Comparison of ENCODE assay signal across 13 mouse cellular contexts in the genomic region with DNA sequence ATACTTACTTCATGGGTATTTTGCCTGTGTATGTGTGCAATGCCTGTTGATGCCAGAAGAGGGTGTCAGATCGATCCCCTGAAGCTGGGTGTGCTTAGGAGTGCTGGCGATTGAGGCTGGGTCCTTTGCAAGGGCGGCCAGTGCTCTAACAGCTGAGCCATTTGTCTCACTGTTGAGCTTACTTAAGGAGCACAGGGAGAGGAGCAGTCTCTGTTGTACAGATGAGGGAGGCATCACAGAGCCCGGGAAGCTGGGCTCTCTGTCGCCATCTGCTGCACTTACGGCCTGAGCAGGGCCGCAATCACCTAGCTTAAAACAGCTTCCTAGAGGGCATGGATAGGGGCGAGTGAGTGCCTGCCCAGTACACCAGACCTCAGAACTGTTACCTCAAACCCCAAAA. TPM values are rescaled to one million over a fixed set of nuclear protein-coding genes. Genes with fewer than 3 reads are reported as not detected.
A peak's percentile ranks its signal among the peaks of the same experiment; 100 is the strongest.
DNase-seq lines count a peak whose midpoint lies in the region; ATAC-seq and TF ChIP-seq lines count a peak whose summit lies in the region.
"Had no signal": no experiment of that assay in that cellular context is flagged by ENCODE, and none has a peak within 500 bp of the region (broad histone marks: within the 10 kb centered on the region; RNA-seq: fewer than 3 reads in every experiment).

No protein-coding gene starts in this region.

- WGBS in cerebellum, adult 2 months: 37% methylated on average over 8 of the region's 8 CpGs
- WGBS in limb, embryonic 11.5 days: 37% methylated on average over 8 of the region's 8 CpGs
- 37% methylated on average over 8 of the region's 8 CpGs for WGBS in limb, embryonic 10.5 days

- no peaks in the 10 kb centered on the region for H3K36me3 ChIP-seq in limb, embryonic 11.5 days (ENCODE audit: control insufficient read depth, insufficient read depth, low read length)
- H3K36me3 ChIP-seq in limb, embryonic 10.5 days: peaks cover 8% of the 10 kb centered on the region; the same call in 1 of the 2 replicates
- H3K36me3 ChIP-seq: embryonic facial prominence, embryonic 12.5 days had no signal

- no peak overlapping the region for H3K27ac ChIP-seq in cerebellum, adult 2 months (ENCODE audit: insufficient read depth, low read length)
- no peak overlapping the region for H3K27ac ChIP-seq in limb, embryonic 11.5 days (replicated peaks; ENCODE audit: low read depth, low read length)
- no peak overlapping the region for H3K27ac ChIP-seq in limb, embryonic 10.5 days
- H3K27ac ChIP-seq: embryonic facial prominence, embryonic 12.5 days had no signal

- H3K9me3 ChIP-seq in limb, embryonic 11.5 days (ENCODE audit: control insufficient read depth, low read length): no peaks in the 10 kb centered on the region
- H3K9me3 ChIP-seq in limb, embryonic 10.5 days (replicated peaks): no peaks in the 10 kb centered on the region
- H3K9me3 ChIP-seq: embryonic facial prominence, embryonic 12.5 days had no signal

- no peak for TF ChIP-seq POLR2A in cerebellum, adult 2 months (IDR thresholded peaks at IDR 0.05; ENCODE audit: borderline replicate concordance, insufficient read depth, low read length)

- ATAC-seq in limb, embryonic 11.5 days (ENCODE audit: insufficient number of reproducible peaks, low FRiP score, low TSS enrichment, low read depth): no peak
- ATAC-seq in megakaryocyte progenitor cell, adult 5-6 weeks (replicated peaks; ENCODE audit: poor library complexity): peak; percentile 21

- no peaks in the 10 kb centered on the region for H3K27me3 ChIP-seq in cerebellum, adult 2 months (ENCODE audit: control insufficient read depth, insufficient read depth, low read length)
- H3K27me3 ChIP-seq in limb, embryonic 11.5 days (ENCODE audit: control insufficient read depth, insufficient read depth, low read length): no peaks in the 10 kb centered on the region
- no peaks in the 10 kb centered on the region for H3K27me3 ChIP-seq in limb, embryonic 10.5 days (ENCODE audit: low read depth, poor library complexity, severe bottlenecking)
- H3K27me3 ChIP-seq: embryonic facial prominence, embryonic 12.5 days had no signal

- TF ChIP-seq CTCF in cerebellum, adult 2 months (IDR thresholded peaks at IDR 0.05; ENCODE audit: borderline replicate concordance, insufficient read depth, low read depth, low read length): peak; percentile 54; the same call in 1 of the 2 replicates

- H3K4me1 ChIP-seq in cerebellum, adult 2 months (ENCODE audit: control insufficient read depth, insufficient read depth, low read length): peaks cover 68% of the 10 kb centered on the region
- peaks cover 3% of the 10 kb centered on the region for H3K4me1 ChIP-seq in limb, embryonic 11.5 days (ENCODE audit: control insufficient read depth, insufficient read depth, low read length)
- H3K4me1 ChIP-seq in limb, embryonic 10.5 days: peaks cover 16% of the 10 kb centered on the region

- H3K4me2 ChIP-seq in limb, embryonic 11.5 days (ENCODE audit: low read depth, severe bottlenecking): no peak overlapping the region
- H3K4me2 ChIP-seq: embryonic facial prominence, embryonic 12.5 days; heart, embryonic 11.5 days had no signal

- H3K4me3 ChIP-seq in cerebellum, adult 2 months (replicated peaks; ENCODE audit: insufficient read depth, low read depth, low read length): no peak overlapping the region
- H3K4me3 ChIP-seq in limb, embryonic 11.5 days (ENCODE audit: low read depth, low read length): no peak overlapping the region
- no peak overlapping the region for H3K4me3 ChIP-seq in limb, embryonic 10.5 days
- H3K4me3 ChIP-seq: embryonic facial prominence, embryonic 12.5 days had no signal

- no peak for DNase-seq in cerebellum, adult 2 months
- DNase-seq in cerebellum, adult 11 months: no peak
- DNase-seq in limb, embryonic 11.5 days (ENCODE audit: low spot score): peak; percentile 29
- no peak for DNase-seq in limb, embryonic 10.5 days (ENCODE audit: low spot score)
- DNase-seq in NIH3T3 (ENCODE audit: low read depth): peak; percentile 32
- DNase-seq in c-Kit-positive CD71-positive TER-119-positive erythroid progenitor cells, embryonic 14.5 days (ENCODE audit: low spot score): no peak
- DNase-seq in heart, adult 11 months: no peak
- DNase-seq: adrenal gland, postnatal 14 days had no signal

- no peak overlapping the region for H3K9ac ChIP-seq in limb, embryonic 11.5 days (ENCODE audit: low read length)
- H3K9ac ChIP-seq: embryonic facial prominence, embryonic 12.5 days had no signal

RNA-seq across cellular contexts. Expression of gene Kdm4b, which starts 7.1 kb away (rescaled TPM):
- polyA plus RNA-seq in cerebellum, adult 2 months (2012; rRNA removed): 45.8 and 50.9 TPM in 2 replicates
- polyA plus RNA-seq in limb, embryonic 11.5 days (2014; fragmentation: Nextera tagmentation; extraction: Ambion mirVana): 33.2 and 34.4 TPM in 2 replicates
- polyA plus RNA-seq in limb, embryonic 10.5 days (2016; fragmentation: Nextera tagmentation; extraction: Ambion mirVana): 37.7 and 46.8 TPM in 2 replicates
- total RNA-seq in megakaryocyte progenitor cell, adult 5-6 weeks (2015): 6.7 and 8.5 TPM in 2 replicates
- total RNA-seq in megakaryocyte progenitor cell, adult 5-6 weeks (2017): 5.9 and 7.3 TPM in 2 replicates

RNA-seq across cellular contexts. Expression of gene Uhrf1, which starts 29.9 kb away (rescaled TPM):
- polyA plus RNA-seq in cerebellum, adult 2 months (2012; rRNA removed): 0.65 and 0.71 TPM in 2 replicates
- polyA plus RNA-seq in limb, embryonic 11.5 days (2014; fragmentation: Nextera tagmentation; extraction: Ambion mirVana): 153 and 167 TPM in 2 replicates
- polyA plus RNA-seq in limb, embryonic 10.5 days (2016; fragmentation: Nextera tagmentation; extraction: Ambion mirVana): 316 and 336 TPM in 2 replicates
- 67.8 and 80.7 TPM in 2 replicates for total RNA-seq in megakaryocyte progenitor cell, adult 5-6 weeks (2015)
- 151 and 160 TPM in 2 replicates for total RNA-seq in megakaryocyte progenitor cell, adult 5-6 weeks (2017)

RNA-seq across cellular contexts. Expression of gene Arrdc5, which starts 32.9 kb away (rescaled TPM):
- polyA plus RNA-seq in cerebellum, adult 2 months (2012; rRNA removed): not detected in 2 replicates
- polyA plus RNA-seq in limb, embryonic 11.5 days (2014; fragmentation: Nextera tagmentation; extraction: Ambion mirVana): not detected in 2 replicates
- polyA plus RNA-seq in limb, embryonic 10.5 days (2016; fragmentation: Nextera tagmentation; extraction: Ambion mirVana): not detected in 2 replicates
- total RNA-seq in megakaryocyte progenitor cell, adult 5-6 weeks (2015): not detected in 2 replicates
- not detected in 2 replicates for total RNA-seq in megakaryocyte progenitor cell, adult 5-6 weeks (2017)
- total RNA-seq: adrenal gland, postnatal 14 days had no signal
- polyA plus RNA-seq: embryonic facial prominence, embryonic 12.5 days; heart, embryonic 11.5 days; large intestine, adult 2 months; lung, embryonic 16.5 days had no signal

RNA-seq across cellular contexts. Expression of gene Plin3, which starts 40.3 kb away (rescaled TPM):
- polyA plus RNA-seq in cerebellum, adult 2 months (2012; rRNA removed): 15.6 and 20.9 TPM in 2 replicates
- polyA plus RNA-seq in limb, embryonic 11.5 days (2014; fragmentation: Nextera tagmentation; extraction: Ambion mirVana): 58.7 and 66.0 TPM in 2 replicates
- 78.2 and 89.7 TPM in 2 replicates for polyA plus RNA-seq in limb, embryonic 10.5 days (2016; fragmentation: Nextera tagmentation; extraction: Ambion mirVana)
- total RNA-seq in megakaryocyte progenitor cell, adult 5-6 weeks (2015): 7.3 and 8.1 TPM in 2 replicates
- total RNA-seq in megakaryocyte progenitor cell, adult 5-6 weeks (2017): 28.1 TPM in 2 replicates

RNA-seq across cellular contexts. Expression of gene Ticam1, which starts 56.4 kb away (rescaled TPM):
- polyA plus RNA-seq in cerebellum, adult 2 months (2012; rRNA removed): 4.5 and 4.7 TPM in 2 replicates
- polyA plus RNA-seq in limb, embryonic 11.5 days (2014; fragmentation: Nextera tagmentation; extraction: Ambion mirVana): 3.2 and 3.8 TPM in 2 replicates
- polyA plus RNA-seq in limb, embryonic 10.5 days (2016; fragmentation: Nextera tagmentation; extraction: Ambion mirVana): 3.0 TPM in 2 replicates
- 9.0 and 11.4 TPM in 2 replicates for total RNA-seq in megakaryocyte progenitor cell, adult 5-6 weeks (2015)
- total RNA-seq in megakaryocyte progenitor cell, adult 5-6 weeks (2017): 3.0 and 4.1 TPM in 2 replicates

Comparison
In these comparisons a context has a peak if more than half of its experiments do, and no peak if none do; other contexts are left out.
1. DNase-seq: peak in limb, embryonic 11.5 days (single experiment) and NIH3T3 (single experiment); none in cerebellum, adult 2 months (0 of 2), cerebellum, adult 11 months (single experiment), limb, embryonic 10.5 days (single experiment), c-Kit-positive CD71-positive TER-119-positive erythroid progenitor cells, embryonic 14.5 days (single experiment) and heart, adult 11 months (single experiment).
2. RNA of gene Uhrf1, which starts 29.9 kb away (polyA plus RNA-seq): 316 to 336 TPM in limb, embryonic 10.5 days and 153 to 167 TPM in limb, embryonic 11.5 days; 0.65 to 0.71 TPM in cerebellum, adult 2 months; every median in the first group is over 10 times any median in the second.